Mouse (Mus musculus) forebrain, embryonic 11.5 days (tissue): ENCODE results near the gene Vmn1r232. TPM values are rescaled to one million over a fixed set of nuclear protein-coding genes. Genes with fewer than 3 reads are reported as not detected.
A peak's percentile ranks its signal among the peaks of the same experiment; 100 is the strongest.

Experiments
- ATAC-seq: fragments of 200-750 bp; cut with Nextera tagmentation; replicated peaks from 2 replicates; pipeline ENCODE4 v1.8.0; 2017; ENCODE audit warnings: moderate TSS enrichment; ENCODE audit not compliant: low FRiP score
- DNase-seq: peaks from one replicate; pipeline ENCODE4 v3.0.0-alpha.2; 2017; ENCODE audit warnings: low spot score
- H3K27ac ChIP-seq: fragments of 300-500 bp; sonication (generic); 2 replicates; pipeline ENCODE4 v1.5.1; 2014; ENCODE audit warnings: low read depth, low read length
- H3K27me3 ChIP-seq: fragments of 300-500 bp; sonication (generic); 2 replicates; pipeline ENCODE4 v1.6.1; 2014; ENCODE audit warnings: mild to moderate bottlenecking, low read length, mixed read lengths; ENCODE audit not compliant: control insufficient read depth, insufficient read depth
- H3K36me3 ChIP-seq: fragments of 300-500 bp; sonication (generic); 2 replicates; pipeline ENCODE4 v1.6.1; 2014; ENCODE audit warnings: mild to moderate bottlenecking, low read length, moderate library complexity, mixed read lengths; ENCODE audit not compliant: control insufficient read depth, insufficient read depth
- H3K4me1 ChIP-seq: fragments of 300-500 bp; sonication (generic); replicated peaks from 2 replicates; pipeline ENCODE4 v1.6.1; 2014; ENCODE audit warnings: low read length, mixed read lengths; ENCODE audit not compliant: control insufficient read depth, insufficient read depth
- H3K4me2 ChIP-seq: fragments of 300-500 bp; sonication (generic); 2 replicates; pipeline ENCODE4 v1.6.1; 2014; ENCODE audit warnings: low read depth, mild to moderate bottlenecking, low read length, moderate library complexity, mixed read lengths; ENCODE audit not compliant: severe bottlenecking
- H3K4me3 ChIP-seq: fragments of 300-500 bp; sonication (generic); 2 replicates; pipeline ENCODE4 v1.5.1; 2014; ENCODE audit warnings: low read depth, low read length
- H3K9ac ChIP-seq: fragments of 300-500 bp; sonication (generic); 2 replicates; pipeline ENCODE4 v1.6.1; 2014; ENCODE audit warnings: low read length
- H3K9me3 ChIP-seq: fragments of 300-500 bp; sonication (generic); 2 replicates; pipeline ENCODE4 v1.6.1; 2016; ENCODE audit warnings: low read length, mixed read lengths; ENCODE audit not compliant: control insufficient read depth
- WGBS: fragments of 180-500 bp; shearing (Covaris S2); extraction: QIAGEN DNeasy Blood & Tissue Kit; methylation state at CpG from one replicate; pipeline ENCODE4 v1.1.7; 2014; 5-methylcytosine and 5-hydroxymethylcytosine counted together
- polyA plus RNA-seq: library from polyadenylated mRNA; unstranded; fragments of >200 nt; fragmentation: Nextera tagmentation; extraction: Ambion mirVana; gene quantifications from 2 replicates; pipeline ENCODE4 v1.2.1, GENCODE M21; 2014

Vmn1r232 gene
- polyA plus RNA-seq = not detected in 2 replicates

- Histone ChIP-seq H3K4me3 (no peak within 1 kb of the TSS), H3K27me3 (no peaks in the 10 kb centered on the region), H3K27ac (no peak within 1 kb of the TSS), H3K4me1 (no peaks in the 10 kb centered on the region), H3K4me2 (no peak within 1 kb of the TSS), H3K9me3 (no peaks in the 10 kb centered on the region), H3K36me3 (no peaks in the 10 kb centered on the region), H3K9ac (no peak within 1 kb of the TSS)
- no peak for ATAC-seq
- 53% methylated on average over 1 of the region's 1 CpGs for WGBS
- DNase-seq = no peak
These were observed at the start of gene Vmn1r232 for GRCm38 (mm10) chr17:20919614-20920013. Vmn1r232 (minus strand) TSS chr17:20919714.

GRCm38 (mm10) chr17:20966681-20967080 lies 47.2 kb upstream of the Vmn1r232 start:
- peaks cover 2% of the 10 kb centered on the region; the same call in 1 of the 2 replicates for H3K36me3 ChIP-seq
- H3K4me3 ChIP-seq = no peak overlapping the region
- DNase-seq = no peak
- no peak overlapping the region for H3K27ac ChIP-seq
- H3K9me3 ChIP-seq = no peaks in the 10 kb centered on the region
- H3K4me2 ChIP-seq = no peak overlapping the region
- H3K9ac ChIP-seq = no peak overlapping the region
- no peaks in the 10 kb centered on the region for H3K27me3 ChIP-seq
- no peak for ATAC-seq
- no peaks in the 10 kb centered on the region for H3K4me1 ChIP-seq

GRCm38 (mm10) chr17:20965421-20965820 lies 45.9 kb upstream of the Vmn1r232 start:
- no peaks in the 10 kb centered on the region for H3K27me3 ChIP-seq
- no peaks in the 10 kb centered on the region for H3K4me1 ChIP-seq
- WGBS = 89% methylated on average over 4 of the region's 4 CpGs
- no peak overlapping the region for H3K9ac ChIP-seq
- H3K27ac ChIP-seq = no peak overlapping the region
- no peak overlapping the region for H3K4me2 ChIP-seq
- H3K4me3 ChIP-seq = no peak overlapping the region
- ATAC-seq (no peak), DNase-seq (no peak)
- peaks cover 10% of the 10 kb centered on the region; the same call in 1 of the 2 replicates for H3K36me3 ChIP-seq
- no peaks in the 10 kb centered on the region for H3K9me3 ChIP-seq

- no peaks in the 10 kb centered on the region for H3K4me1 ChIP-seq
- H3K36me3 ChIP-seq = peaks cover 46% of the 10 kb centered on the region
- no peaks in the 10 kb centered on the region for H3K27me3 ChIP-seq
- no peak overlapping the region for H3K4me3 ChIP-seq
- WGBS = 95% methylated on average over 5 of the region's 5 CpGs
- ATAC-seq (no peak), DNase-seq (no peak)
- no peak overlapping the region for H3K27ac ChIP-seq
- no peaks in the 10 kb centered on the region for H3K9me3 ChIP-seq
- H3K4me2 ChIP-seq = no peak overlapping the region
- H3K9ac ChIP-seq = no peak overlapping the region
These were observed 40.9 kb upstream of the Vmn1r232 start for GRCm38 (mm10) chr17:20960386-20960785.

GRCm38 (mm10) chr17:20946636-20947035 lies 27.1 kb upstream of the Vmn1r232 start:
- H3K4me3 ChIP-seq = peak overlapping the region; percentile 79
- H3K27ac ChIP-seq = no peak overlapping the region
- no peaks in the 10 kb centered on the region for H3K36me3 ChIP-seq
- no peaks in the 10 kb centered on the region for H3K9me3 ChIP-seq
- H3K9ac ChIP-seq = peak overlapping the region; percentile 85
- no peak for DNase-seq
- H3K4me2 ChIP-seq = peak overlapping the region; percentile 62
- ATAC-seq = no peak
- no peaks in the 10 kb centered on the region for H3K27me3 ChIP-seq
- peaks cover 4% of the 10 kb centered on the region; the same call in 1 of the 2 replicates for H3K4me1 ChIP-seq

GRCm38 (mm10) chr17:20946026-20946565 lies 26.6 kb upstream of the Vmn1r232 start:
- ATAC-seq = no peak
- peak overlapping the region; percentile 92 for H3K27ac ChIP-seq
- peak overlapping the region; percentile 79 for H3K4me3 ChIP-seq
- no peaks in the 10 kb centered on the region for H3K27me3 ChIP-seq
- peak overlapping the region; percentile 85 for H3K9ac ChIP-seq
- no peaks in the 10 kb centered on the region for H3K36me3 ChIP-seq
- peak overlapping the region; percentile 62 for H3K4me2 ChIP-seq
- DNase-seq = no peak
- 1% methylated on average over 13 of the region's 13 CpGs for WGBS
- peaks cover 4% of the 10 kb centered on the region; the same call in 1 of the 2 replicates for H3K4me1 ChIP-seq
- no peaks in the 10 kb centered on the region for H3K9me3 ChIP-seq

GRCm38 (mm10) chr17:20944985-20945891 lies 25.7 kb upstream of the Vmn1r232 start, which contains the start of gene Ppp2r1a:
Ppp2r1a (plus strand) TSS chr17:20945311.
- H3K36me3 ChIP-seq = no peaks in the 10 kb centered on the region
- peak within 1 kb of the TSS; percentile 92 for H3K27ac ChIP-seq
- DNase-seq = peak; percentile 97
- H3K4me2 ChIP-seq = peak within 1 kb of the TSS; percentile 62
- peak within 1 kb of the TSS; percentile 85 for H3K9ac ChIP-seq
- H3K9me3 ChIP-seq = no peaks in the 10 kb centered on the region
- no peaks in the 10 kb centered on the region for H3K27me3 ChIP-seq
- H3K4me1 ChIP-seq = peaks cover 4% of the 10 kb centered on the region; the same call in 1 of the 2 replicates
- WGBS = under 1% methylated on average over 65 of the region's 69 CpGs
- peak; percentile 98 for ATAC-seq
- H3K4me3 ChIP-seq = peak within 1 kb of the TSS; percentile 79

GRCm38 (mm10) chr17:20944226-20944625 lies 24.7 kb upstream of the Vmn1r232 start:
- Histone ChIP-seq H3K36me3 (no peaks in the 10 kb centered on the region), H3K27ac (peak overlapping the region; percentile 89), H3K27me3 (no peaks in the 10 kb centered on the region), H3K4me3 (peak overlapping the region; percentile 79), H3K9me3 (no peaks in the 10 kb centered on the region), H3K9ac (peak overlapping the region; percentile 72), H3K4me2 (peak overlapping the region; percentile 55), H3K4me1 (peaks cover 4% of the 10 kb centered on the region; the same call in 1 of the 2 replicates)
- no peak for DNase-seq
- WGBS = 59% methylated on average over 3 of the region's 3 CpGs
- no peak for ATAC-seq
